Mouse (Mus musculus) induced T-regulatory cell, adult 2 months (primary cell): Measurements from ENCODE around the gene Pfkfb4.

Experiments used
- DNase-seq: peaks from one replicate; pipeline ENCODE4 v3.0.0-alpha.2; 2012; ENCODE audit warnings: low read depth

Gene Pfkfb4

GRCm38 (mm10) chr9:109058006-109058765, 66.6 kb downstream of the Pfkfb4 start:
- peak; percentile 75 for DNase-seq

- peak; percentile 94 for DNase-seq
Measured at GRCm38 (mm10) chr9:109059136-109059903, 67.7 kb downstream of the Pfkfb4 start, which contains the start of gene Trex1. TSS of gene Trex1 (minus strand) at chr9:109059734.

- no peak for DNase-seq
Measured at GRCm38 (mm10) chr9:109060184-109060897, 68.8 kb downstream of the Pfkfb4 start.

GRCm38 (mm10) chr9:109060898-109061295, 69.3 kb downstream of the Pfkfb4 start:
- DNase-seq, result no peak

- DNase-seq, result no peak
Measured at GRCm38 (mm10) chr9:109068095-109068735, 76.6 kb downstream of the Pfkfb4 start.

- DNase-seq, result peak; percentile 92
Measured at GRCm38 (mm10) chr9:109073661-109074573, 82.3 kb downstream of the Pfkfb4 start, which contains the start of gene Atrip. TSS of gene Atrip (minus strand) at chr9:109074124.

- no peak for DNase-seq
Measured at GRCm38 (mm10) chr9:109080516-109080915, 88.9 kb downstream of the Pfkfb4 start.

GRCm38 (mm10) chr9:109081749-109082123, 90.2 kb downstream of the Pfkfb4 start:
- DNase-seq, result peak; percentile 36
